Mouse (Mus musculus) embryonic fibroblast, embryonic 13.5 days (primary cell): ENCODE results near the gene Clec1a. TPM values are rescaled to one million over a fixed set of nuclear protein-coding genes. Genes with fewer than 3 reads are reported as not detected.

ENCODE experiments used
- H3K27ac ChIP-seq: 2 replicates; pipeline ENCODE4 v1.5.1; 2012; ENCODE audit warnings: low read length, control low read depth, inconsistent platforms; ENCODE audit not compliant: insufficient read depth
- H3K4me1 ChIP-seq: 2 replicates; pipeline ENCODE4 v1.6.1; 2011; ENCODE audit warnings: low read length; ENCODE audit not compliant: control insufficient read depth, insufficient read depth
- H3K4me3 ChIP-seq: 2 replicates; pipeline ENCODE4 v1.5.1; 2011; ENCODE audit warnings: mild to moderate bottlenecking, control low read depth, low read length; ENCODE audit not compliant: insufficient read depth
- CTCF ChIP-seq: IDR thresholded peaks from 2 replicates; pipeline ENCODE4 v1.5.1; 2011; ENCODE audit warnings: mild to moderate bottlenecking, control low read depth, low read length, moderate library complexity, borderline replicate concordance; ENCODE audit not compliant: insufficient read depth
- POLR2A ChIP-seq: IDR thresholded peaks from 2 replicates; pipeline ENCODE4 v1.6.1; 2011; ENCODE audit warnings: low read depth, mild to moderate bottlenecking, control low read depth, low read length, moderate library complexity
- polyA plus RNA-seq: library from polyadenylated mRNA; stranded (reverse); fragments of >200 nt; gene quantifications from 2 replicates; pipeline ENCODE4 v1.2.4, GENCODE M21; 2011; ENCODE audit warnings: low read depth; ENCODE audit not compliant: missing spikeins, insufficient read length

Gene Clec1a
- polyA plus RNA-seq, 1 experiment: 0.54 TPM

- no peak overlapping the region for H3K27ac ChIP-seq
- no peaks in the 10 kb centered on the region for H3K4me1 ChIP-seq
- H3K4me3 ChIP-seq: no peak overlapping the region
- no peak for TF ChIP-seq POLR2A
- no peak for TF ChIP-seq CTCF
Observed at GRCm38 (mm10) chr6:129407324-129407723, 44.5 kb downstream of the Clec1a start.

DNA sequence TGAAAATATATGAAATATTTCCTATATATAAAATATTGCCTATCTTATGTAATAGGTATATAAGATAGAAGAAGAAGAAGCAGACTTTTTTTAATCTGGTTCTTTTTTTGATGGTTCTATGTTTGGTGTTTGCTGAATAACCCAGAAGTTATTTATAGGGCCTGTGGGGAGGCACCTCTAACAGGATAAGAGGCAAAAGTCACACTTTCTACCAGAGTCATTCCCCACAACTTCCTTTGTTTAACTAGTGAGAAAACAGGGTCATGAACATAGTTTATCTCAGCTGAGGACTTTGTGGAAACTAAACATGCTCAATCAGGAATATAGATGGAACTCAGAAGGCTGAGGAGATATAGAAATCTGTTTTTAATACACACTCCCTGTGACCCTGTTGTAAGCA lies 45.8 kb downstream of the Clec1a start:
- H3K27ac ChIP-seq: no peak overlapping the region
- no peak for TF ChIP-seq POLR2A
- TF ChIP-seq CTCF: no peak
- no peaks in the 10 kb centered on the region for H3K4me1 ChIP-seq
- H3K4me3 ChIP-seq: no peak overlapping the region

DNA sequence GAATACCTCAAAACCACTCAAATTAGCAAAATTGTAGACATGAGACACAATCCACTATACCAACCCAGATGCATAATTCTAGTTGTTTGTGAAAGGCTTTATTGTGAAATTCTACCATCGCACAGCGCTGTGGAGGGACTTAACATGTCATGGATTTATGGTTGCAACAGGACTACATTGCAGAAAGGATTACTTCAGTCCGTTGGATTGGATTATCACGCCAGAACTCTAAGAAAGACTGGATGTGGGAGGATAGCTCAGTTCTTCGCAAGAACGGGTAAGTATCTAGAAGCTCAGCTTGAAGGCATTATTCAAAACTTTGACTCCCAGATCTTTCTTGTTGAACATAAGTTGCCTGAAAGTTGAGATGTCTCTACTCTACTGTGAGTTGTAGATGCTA lies 48.4 kb downstream of the Clec1a start:
- H3K27ac ChIP-seq: no peak overlapping the region
- TF ChIP-seq POLR2A: no peak
- no peak for TF ChIP-seq CTCF

DNA sequence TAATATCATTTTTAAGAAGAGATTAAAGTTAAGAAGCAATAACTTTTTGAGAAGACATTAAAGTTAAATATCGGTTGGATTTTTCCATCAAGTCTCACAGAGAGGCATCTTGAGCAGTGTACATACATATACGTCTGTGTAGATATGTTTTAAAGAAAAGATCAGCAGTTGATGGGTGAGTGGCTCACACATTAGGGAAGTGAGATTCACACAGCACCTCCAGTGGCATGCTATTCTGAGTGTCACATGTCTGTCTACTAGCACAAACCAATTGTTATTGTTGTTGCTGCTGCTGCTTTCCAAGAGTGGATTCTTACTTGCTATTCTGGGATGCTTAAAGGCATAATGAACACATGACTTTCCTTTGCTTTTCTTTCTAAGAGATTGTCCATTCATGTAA lies 49.4 kb downstream of the Clec1a start:
- TF ChIP-seq POLR2A (no peak), CTCF (no peak)
- Histone ChIP-seq H3K27ac (no peak overlapping the region), H3K4me3 (no peak overlapping the region), H3K4me1 (no peaks in the 10 kb centered on the region)

More for the DNA sequence above, 48.4 kb downstream of the Clec1a start:
- Histone ChIP-seq H3K4me3 (no peak overlapping the region), H3K4me1 (no peaks in the 10 kb centered on the region)

DNA sequence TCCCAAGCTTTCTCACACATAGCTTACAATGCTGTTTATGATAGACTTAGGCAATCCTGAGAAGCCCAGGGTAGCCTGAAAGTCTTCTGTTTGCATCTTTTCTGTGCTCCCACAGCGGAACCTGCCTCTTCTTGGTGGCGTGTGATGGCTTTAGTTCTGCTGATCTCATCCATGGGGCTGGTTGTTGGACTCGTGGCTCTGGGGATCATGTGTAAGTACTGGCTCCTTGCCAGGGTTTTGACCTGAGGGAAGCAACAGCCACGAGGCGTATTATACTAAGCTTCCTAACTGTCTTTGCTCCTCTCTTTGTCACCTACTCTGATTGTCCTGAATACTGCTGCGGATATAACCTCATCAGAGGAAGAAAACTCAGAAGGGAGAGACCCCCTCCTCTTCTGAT lies 51.9 kb downstream of the Clec1a start:
- TF ChIP-seq POLR2A (no peak), CTCF (no peak)
- no peak overlapping the region for H3K4me3 ChIP-seq
- no peaks in the 10 kb centered on the region for H3K4me1 ChIP-seq
- H3K27ac ChIP-seq: no peak overlapping the region

GRCm38 (mm10) chr6:129396997-129397396 lies 54.8 kb downstream of the Clec1a start, which contains the start of gene Clec1b:
TSS of gene Clec1b (plus strand) at chr6:129397297.
- Histone ChIP-seq H3K27ac (no peak within 1 kb of the TSS), H3K4me1 (no peaks in the 10 kb centered on the region), H3K4me3 (no peak within 1 kb of the TSS)
- TF ChIP-seq POLR2A (no peak), CTCF (no peak)

GRCm38 (mm10) chr6:129393732-129394131 lies 58.1 kb downstream of the Clec1a start:
- TF ChIP-seq POLR2A (no peak), CTCF (no peak)
- Histone ChIP-seq H3K4me3 (no peak overlapping the region), H3K4me1 (no peaks in the 10 kb centered on the region), H3K27ac (no peak overlapping the region)

- Histone ChIP-seq H3K27ac (no peak overlapping the region), H3K4me1 (no peaks in the 10 kb centered on the region), H3K4me3 (no peak overlapping the region)
- TF ChIP-seq POLR2A: no peak
- no peak for TF ChIP-seq CTCF
Observed at GRCm38 (mm10) chr6:129393087-129393720, 58.6 kb downstream of the Clec1a start.

- H3K4me3 ChIP-seq: no peak within 1 kb of the TSS
- H3K4me1 ChIP-seq: no peaks in the 10 kb centered on the region
- H3K27ac ChIP-seq: no peak within 1 kb of the TSS
- TF ChIP-seq POLR2A (no peak), CTCF (no peak)
Observed at GRCm38 (mm10) chr6:129385774-129386173, 66.0 kb downstream of the Clec1a start, which contains the start of gene Clec12b. TSS of gene Clec12b (minus strand) at chr6:129385874.

- H3K27ac ChIP-seq: no peak overlapping the region
- no peaks in the 10 kb centered on the region for H3K4me1 ChIP-seq
- no peak overlapping the region for H3K4me3 ChIP-seq
- no peak for TF ChIP-seq POLR2A
- no peak for TF ChIP-seq CTCF
Observed at GRCm38 (mm10) chr6:129385000-129385399, 66.8 kb downstream of the Clec1a start.
